Mouse (Mus musculus) midbrain, embryonic 16.5 days (tissue): ENCODE measurements around the gene Sac3d1. TPM values are rescaled to one million over a fixed set of nuclear protein-coding genes. Genes with fewer than 3 reads are reported as not detected.
"Not testable (repeated sequence)": the region's sequence is repeated elsewhere in the genome, so short reads cannot be mapped to it uniquely, and the experiment has no call there.

Experiments
- ATAC-seq: fragments of 200-750 bp; cut with Nextera tagmentation; 2 replicates; pipeline ENCODE4 v1.8.0; 2017; ENCODE audit warnings: moderate TSS enrichment
- H3K27ac ChIP-seq: fragments of 300-500 bp; sonication (generic); 2 replicates; pipeline ENCODE4 v1.5.1; 2014; ENCODE audit warnings: mild to moderate bottlenecking, low read length, mixed read lengths
- H3K27me3 ChIP-seq: fragments of 300-500 bp; sonication (generic); 2 replicates; pipeline ENCODE4 v1.6.1; 2014; ENCODE audit warnings: low read depth, low read length, mixed read lengths; ENCODE audit not compliant: control insufficient read depth, insufficient read depth
- H3K36me3 ChIP-seq: fragments of 300-500 bp; sonication (generic); 2 replicates; pipeline ENCODE4 v1.6.1; 2014; ENCODE audit warnings: mild to moderate bottlenecking, low read length, moderate library complexity, mixed read lengths; ENCODE audit not compliant: control insufficient read depth, insufficient read depth
- H3K4me1 ChIP-seq: fragments of 300-500 bp; sonication (generic); 2 replicates; pipeline ENCODE4 v1.6.1; 2014; ENCODE audit warnings: mild to moderate bottlenecking, low read length, mixed read lengths; ENCODE audit not compliant: control insufficient read depth, insufficient read depth
- H3K4me2 ChIP-seq: fragments of 300-500 bp; sonication (generic); 2 replicates; pipeline ENCODE4 v1.6.1; 2014; ENCODE audit warnings: mild to moderate bottlenecking, low read length, mixed read lengths
- H3K4me3 ChIP-seq: fragments of 300-500 bp; sonication (generic); 2 replicates; pipeline ENCODE4 v1.5.1; 2014; ENCODE audit warnings: low read depth, mild to moderate bottlenecking, low read length, moderate library complexity, mixed read lengths
- H3K9ac ChIP-seq: fragments of 300-500 bp; sonication (generic); 2 replicates; pipeline ENCODE4 v1.6.1; 2014; ENCODE audit warnings: low read depth, low read length, mixed read lengths
- H3K9me3 ChIP-seq: fragments of 300-500 bp; sonication (generic); replicated peaks from 2 replicates; pipeline ENCODE4 v1.6.1; 2014; ENCODE audit warnings: mild to moderate bottlenecking, low read length, mixed read lengths; ENCODE audit not compliant: control insufficient read depth, poor library complexity, severe bottlenecking
- WGBS: fragments of 180-500 bp; shearing (Covaris S2); extraction: QIAGEN DNeasy Blood & Tissue Kit; methylation state at CpG from one replicate; pipeline ENCODE4 v1.1.7; 2014; 5-methylcytosine and 5-hydroxymethylcytosine counted together
- polyA plus RNA-seq: library from polyadenylated mRNA; unstranded; fragments of >200 nt; fragmentation: Nextera tagmentation; extraction: Ambion mirVana; gene quantifications from 2 replicates; pipeline ENCODE4 v1.2.1, GENCODE M21; 2015

The Sac3d1 gene
- polyA plus RNA-seq, 1 experiment from 2014 or later: 45.2 TPM

- H3K36me3 ChIP-seq: 0 out of 2 replicates have a peak, but pooled peaks cover 7% of the 10 kb centered on the region
- no peaks in the 10 kb centered on the region for H3K9me3 ChIP-seq
- H3K4me3 ChIP-seq: peak within 1 kb of the TSS; percentile 71
- peak within 1 kb of the TSS; percentile 99 for H3K27ac ChIP-seq
- H3K4me2 ChIP-seq: peak within 1 kb of the TSS; percentile 88
- peaks cover 12% of the 10 kb centered on the region for H3K4me1 ChIP-seq
- peak; percentile 95 for ATAC-seq
- H3K9ac ChIP-seq: peak within 1 kb of the TSS; percentile 94
- H3K27me3 ChIP-seq: no peaks in the 10 kb centered on the region
- 1% methylated on average over 66 of the region's 68 CpGs for WGBS
These were observed 22.4 kb upstream of the Sac3d1 start, which contains the start of gene Batf2 for GRCm38 (mm10) chr19:6140678-6141393. Gene Batf2 (plus strand): TSS chr19:6140983.

- Histone ChIP-seq H3K4me3 (peak overlapping the region; percentile 71), H3K9ac (peak overlapping the region; percentile 94), H3K4me2 (peak overlapping the region; percentile 88), H3K27ac (peak overlapping the region; percentile 99), H3K9me3 (no peaks in the 10 kb centered on the region), H3K27me3 (no peaks in the 10 kb centered on the region), H3K36me3 (0 out of 2 replicates have a peak, but pooled peaks cover 8% of the 10 kb centered on the region), H3K4me1 (peaks cover 12% of the 10 kb centered on the region)
- ATAC-seq: no peak
- 5% methylated on average over 16 of the region's 16 CpGs for WGBS
These were observed 21.9 kb upstream of the Sac3d1 start for GRCm38 (mm10) chr19:6140374-6140677.

GRCm38 (mm10) chr19:6139701-6140100 is 21.3 kb upstream of the Sac3d1 start:
- Histone ChIP-seq H3K4me3 (peak overlapping the region; percentile 71), H3K9ac (peak overlapping the region; percentile 94), H3K36me3 (0 out of 2 replicates have a peak, but pooled peaks cover 11% of the 10 kb centered on the region), H3K4me1 (peaks cover 12% of the 10 kb centered on the region), H3K4me2 (peak overlapping the region; percentile 88), H3K27ac (peak overlapping the region; percentile 99; the same call in 1 of the 2 replicates), H3K27me3 (no peaks in the 10 kb centered on the region), H3K9me3 (no peaks in the 10 kb centered on the region)
- no peak for ATAC-seq
- WGBS: 95% methylated on average over 6 of the region's 6 CpGs

GRCm38 (mm10) chr19:6136397-6136796 is 17.9 kb upstream of the Sac3d1 start:
- no peak overlapping the region for H3K4me3 ChIP-seq
- ATAC-seq: no peak
- H3K4me1 ChIP-seq: peaks cover 9% of the 10 kb centered on the region
- no peaks in the 10 kb centered on the region for H3K9me3 ChIP-seq
- WGBS: 85% methylated on average over 3 of the region's 3 CpGs
- no peak overlapping the region for H3K27ac ChIP-seq
- H3K27me3 ChIP-seq: no peaks in the 10 kb centered on the region
- H3K36me3 ChIP-seq: 0 out of 2 replicates have a peak, but pooled peaks cover 14% of the 10 kb centered on the region
- H3K4me2 ChIP-seq: no peak overlapping the region
- H3K9ac ChIP-seq: no peak overlapping the region

- WGBS: 46% methylated on average over 1 of the region's 1 CpGs
- not testable (repeated sequence) for ATAC-seq, H3K4me3 ChIP-seq, H3K4me1 ChIP-seq, H3K9me3 ChIP-seq, H3K4me2 ChIP-seq, H3K27me3 ChIP-seq, H3K27ac ChIP-seq, H3K9ac ChIP-seq
- H3K36me3 ChIP-seq: 0 out of 2 replicates have a peak, but pooled peaks cover 14% of the 10 kb centered on the region
These were observed 14.7 kb upstream of the Sac3d1 start for GRCm38 (mm10) chr19:6133197-6133596.

GRCm38 (mm10) chr19:6132171-6132827 is 13.8 kb upstream of the Sac3d1 start:
- Histone ChIP-seq H3K27me3 (no peaks in the 10 kb centered on the region), H3K36me3 (0 out of 2 replicates have a peak, but pooled peaks cover 11% of the 10 kb centered on the region), H3K9ac (no peak overlapping the region), H3K27ac (0 out of 2 replicates have a peak overlapping the region, but pooled peaks have one; percentile 20), H3K4me2 (no peak overlapping the region), H3K4me1 (peaks cover 4% of the 10 kb centered on the region; the same call in 1 of the 2 replicates), H3K9me3 (no peaks in the 10 kb centered on the region), H3K4me3 (no peak overlapping the region)
- 86% methylated on average over 7 of the region's 7 CpGs for WGBS
- ATAC-seq: no peak

GRCm38 (mm10) chr19:6130414-6131128 is 12.1 kb upstream of the Sac3d1 start:
- H3K27me3 ChIP-seq, H3K36me3 ChIP-seq, H3K9me3 ChIP-seq, H3K4me3 ChIP-seq, H3K4me2 ChIP-seq, H3K9ac ChIP-seq, H3K4me1 ChIP-seq, H3K27ac ChIP-seq, ATAC-seq: not testable (repeated sequence)
- WGBS: 76% methylated on average over 7 of the region's 7 CpGs

- H3K4me3 ChIP-seq: peak within 1 kb of the TSS; percentile 53
- peak within 1 kb of the TSS; percentile 59 for H3K4me2 ChIP-seq
- H3K27ac ChIP-seq: peak within 1 kb of the TSS; percentile 90
- H3K4me1 ChIP-seq: peaks cover 7% of the 10 kb centered on the region
- peak; percentile 95 for ATAC-seq
- peak within 1 kb of the TSS; percentile 72 for H3K9ac ChIP-seq
- under 1% methylated on average over 32 of the region's 32 CpGs for WGBS
- no peaks in the 10 kb centered on the region for H3K36me3 ChIP-seq
- H3K9me3 ChIP-seq: no peaks in the 10 kb centered on the region
- no peaks in the 10 kb centered on the region for H3K27me3 ChIP-seq
These were observed 9.4 kb upstream of the Sac3d1 start, which contains the start of gene Snx15 for GRCm38 (mm10) chr19:6127760-6128341. Gene Snx15 (minus strand): TSS chr19:6128304.
